Comparison of ENCODE assay signal across 8 mouse cellular contexts in the genomic region with DNA sequence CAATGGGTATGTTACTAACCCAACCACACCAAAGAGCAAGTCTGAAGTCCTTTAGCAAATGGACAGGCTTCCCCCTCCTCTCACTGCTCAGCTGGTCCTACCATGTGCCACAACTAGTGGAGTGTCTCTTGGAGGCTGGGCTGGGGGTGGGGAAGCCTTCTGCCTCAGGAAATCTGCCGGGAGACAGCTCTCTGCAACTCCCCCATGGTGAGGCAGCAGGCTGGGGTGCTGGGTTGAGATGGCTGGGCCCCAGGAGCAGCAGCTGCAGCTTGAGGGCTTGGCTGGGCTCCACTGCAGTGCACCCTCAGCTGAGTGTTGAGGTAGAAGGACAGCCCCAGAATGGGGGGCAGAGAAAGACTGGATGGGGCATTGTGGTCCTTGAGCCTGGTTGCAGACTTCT. TPM values are rescaled to one million over a fixed set of nuclear protein-coding genes. Genes with fewer than 3 reads are reported as not detected.
DNase-seq lines count a peak whose midpoint lies in the region; ATAC-seq and TF ChIP-seq lines count a peak whose summit lies in the region.

No protein-coding gene starts in this region.

- H3K4me2 ChIP-seq in hindbrain, embryonic 13.5 days, result peak overlapping the region; percentile 74
- no peak overlapping the region for H3K4me2 ChIP-seq in hindbrain, embryonic 12.5 days (replicated peaks)
- H3K4me2 ChIP-seq in hindbrain, embryonic 16.5 days (ENCODE audit: low read length), result peak overlapping the region; percentile 54
- H3K4me2 ChIP-seq in myocyte (ENCODE audit: low read depth), result peak overlapping the region; percentile 66

- DNase-seq in cerebellum, adult 2 months, result peak; percentile 58 to 65
- DNase-seq in embryo, embryonic 9.5 days (ENCODE audit: extremely low spot score), result no peak
- no peak for DNase-seq in urinary bladder, postnatal 10 days (ENCODE audit: low spot score)
- DNase-seq in urinary bladder, adult 18-20 months (ENCODE audit: low spot score in 2 of 2), result no peak

- no peak overlapping the region for H3K27ac ChIP-seq in hindbrain, embryonic 13.5 days
- H3K27ac ChIP-seq in hindbrain, embryonic 12.5 days, result no peak overlapping the region
- H3K27ac ChIP-seq in cerebellum, adult 2 months (ENCODE audit: insufficient read depth, low read length), result peak overlapping the region; percentile 94
- H3K27ac ChIP-seq in hindbrain, embryonic 16.5 days (ENCODE audit: low read depth, low read length), result no peak overlapping the region

- TF ChIP-seq POLR2A in cerebellum, adult 2 months (IDR thresholded peaks at IDR 0.05; ENCODE audit: borderline replicate concordance, insufficient read depth, low read length), result peak; percentile 23; the same call in 1 of the 2 replicates
- no peak for TF ChIP-seq POLR2A in myocyte (IDR thresholded peaks at IDR 0.05; ENCODE audit: insufficient read length, low read depth)

- no peaks in the 10 kb centered on the region for H3K36me3 ChIP-seq in hindbrain, embryonic 13.5 days
- no peaks in the 10 kb centered on the region for H3K36me3 ChIP-seq in hindbrain, embryonic 12.5 days
- H3K36me3 ChIP-seq in hindbrain, embryonic 16.5 days (ENCODE audit: control insufficient read depth, insufficient read depth, low read length), result no peaks in the 10 kb centered on the region
- no peaks in the 10 kb centered on the region for H3K36me3 ChIP-seq in myocyte (ENCODE audit: control insufficient read depth, insufficient read depth)

- no peak for ATAC-seq in hindbrain, embryonic 13.5 days (ENCODE audit: low FRiP score)
- ATAC-seq in hindbrain, embryonic 12.5 days (ENCODE audit: low FRiP score), result no peak
- no peak for ATAC-seq in hindbrain, embryonic 16.5 days

- H3K79me2 ChIP-seq in myocyte (ENCODE audit: control insufficient read depth, insufficient read depth), result no peaks in the 10 kb centered on the region

- H3K4me3 ChIP-seq in hindbrain, embryonic 13.5 days, result peak overlapping the region; percentile 60
- no peak overlapping the region for H3K4me3 ChIP-seq in hindbrain, embryonic 12.5 days
- H3K4me3 ChIP-seq in cerebellum, adult 2 months (replicated peaks; ENCODE audit: insufficient read depth, low read depth, low read length), result peak overlapping the region; percentile 88
- peak overlapping the region; percentile 66 for H3K4me3 ChIP-seq in hindbrain, embryonic 16.5 days (ENCODE audit: low read length)
- H3K4me3 ChIP-seq in myocyte, result peak overlapping the region; percentile 29

- no peak for TF ChIP-seq CTCF in cerebellum, adult 2 months (IDR thresholded peaks at IDR 0.05; ENCODE audit: borderline replicate concordance, insufficient read depth, low read depth, low read length)

- 9% methylated on average over 1 of the region's 1 CpGs for WGBS in hindbrain, embryonic 13.5 days
- WGBS in hindbrain, embryonic 12.5 days, result 47% methylated on average over 1 of the region's 1 CpGs
- 0% methylated on average over 1 of the region's 1 CpGs for WGBS in cerebellum, adult 2 months
- 10% methylated on average over 1 of the region's 1 CpGs for WGBS in hindbrain, embryonic 16.5 days

- peak overlapping the region; percentile 35; the same call in 1 of the 2 replicates for H3K9ac ChIP-seq in hindbrain, embryonic 13.5 days
- no peak overlapping the region for H3K9ac ChIP-seq in hindbrain, embryonic 12.5 days
- 0 out of 2 replicates have a peak overlapping the region, but pooled peaks have one; percentile 27 for H3K9ac ChIP-seq in hindbrain, embryonic 16.5 days (ENCODE audit: low read depth, low read length)

- no peaks in the 10 kb centered on the region for H3K9me3 ChIP-seq in hindbrain, embryonic 13.5 days
- no peaks in the 10 kb centered on the region for H3K9me3 ChIP-seq in hindbrain, embryonic 12.5 days (replicated peaks)
- H3K9me3 ChIP-seq in hindbrain, embryonic 16.5 days (ENCODE audit: control insufficient read depth, low read length), result no peaks in the 10 kb centered on the region

- peaks cover 21% of the 10 kb centered on the region for H3K4me1 ChIP-seq in hindbrain, embryonic 13.5 days (replicated peaks)
- 0 out of 2 replicates have a peak, but pooled peaks cover 2% of the 10 kb centered on the region for H3K4me1 ChIP-seq in hindbrain, embryonic 12.5 days
- H3K4me1 ChIP-seq in cerebellum, adult 2 months (ENCODE audit: control insufficient read depth, insufficient read depth, low read length), result no peaks in the 10 kb centered on the region; the same call in 1 of the 2 replicates
- H3K4me1 ChIP-seq in hindbrain, embryonic 16.5 days (ENCODE audit: control insufficient read depth, insufficient read depth, low read depth, low read length), result peaks cover 14% of the 10 kb centered on the region; the same call in 1 of the 2 replicates

- no peak overlapping the region for H3ac ChIP-seq in myocyte (ENCODE audit: control insufficient read depth, insufficient read length)

- H3K27me3 ChIP-seq in hindbrain, embryonic 13.5 days, result peaks cover 91% of the 10 kb centered on the region
- peaks cover 89% of the 10 kb centered on the region for H3K27me3 ChIP-seq in hindbrain, embryonic 12.5 days
- H3K27me3 ChIP-seq in cerebellum, adult 2 months (ENCODE audit: control insufficient read depth, insufficient read depth, low read length), result no peaks in the 10 kb centered on the region
- H3K27me3 ChIP-seq in hindbrain, embryonic 16.5 days (replicated peaks; ENCODE audit: control insufficient read depth, insufficient read depth, low read length), result peaks cover 28% of the 10 kb centered on the region
- no peaks in the 10 kb centered on the region for H3K27me3 ChIP-seq in myocyte (ENCODE audit: control insufficient read depth, insufficient read depth, insufficient read length)

TF ChIP-seq in myocyte, 11 proteins besides CTCF, POLR2A, EP300 and RAD21:
- TF ChIP-seq MAX (IDR thresholded peaks at IDR 0.05; ENCODE audit: low read depth), result no peak
- TF ChIP-seq MYOD1 (IDR thresholded peaks at IDR 0.05; ENCODE audit: control insufficient read depth in 1 of 3, insufficient read length in 2 of 3, low read depth in 2 of 3), result peak in 2 of 3 experiments; percentile 36 to 70
- no peak for TF ChIP-seq TCF12 (IDR thresholded peaks at IDR 0.05; ENCODE audit: insufficient read depth, poor library complexity, severe bottlenecking)
- no peak for TF ChIP-seq REST (IDR thresholded peaks at IDR 0.05; ENCODE audit: insufficient read depth, insufficient read length)
- TF ChIP-seq POLR2AphosphoS2 (IDR thresholded peaks at IDR 0.05; ENCODE audit: insufficient read length, low read depth), result no peak
- TF ChIP-seq USF1 (IDR thresholded peaks at IDR 0.05; ENCODE audit: low read depth), result no peak
- peak in 2 of 3 experiments; percentile 54 to 73 for TF ChIP-seq MYOG (IDR thresholded peaks at IDR 0.05; ENCODE audit: control insufficient read depth in 1 of 3, insufficient read depth in 1 of 3, insufficient read length in 2 of 3, low read depth in 2 of 3)
- no peak for TF ChIP-seq E2F4 (IDR thresholded peaks at IDR 0.05; ENCODE audit: insufficient read depth)
- no peak for TF ChIP-seq SRF (IDR thresholded peaks at IDR 0.05; ENCODE audit: control insufficient read depth, insufficient read length, low read depth)
- no peak for TF ChIP-seq CEBPB (IDR thresholded peaks at IDR 0.05; ENCODE audit: insufficient read depth, poor library complexity, severe bottlenecking)
TF ChIP-seq in myocyte: peak in this region for 2.

RNA-seq across cellular contexts. Expression of a gene that starts 2.1 kb away (rescaled TPM):
- 4.4 and 5.6 TPM in 2 replicates for polyA plus RNA-seq in hindbrain, embryonic 13.5 days (2015; fragmentation: Nextera tagmentation; extraction: Ambion mirVana)
- polyA plus RNA-seq in hindbrain, embryonic 12.5 days (2016; fragmentation: Nextera tagmentation; extraction: Ambion mirVana), result 2.4 and 3.1 TPM in 2 replicates
- 79.8 and 84.7 TPM in 2 replicates for polyA plus RNA-seq in cerebellum, adult 2 months (2012; rRNA removed)
- 6.8 and 8.6 TPM in 2 replicates for polyA plus RNA-seq in hindbrain, embryonic 16.5 days (2015; fragmentation: Nextera tagmentation; extraction: Ambion mirVana)
- polyA plus RNA-seq in myocyte (2012; fragmentation: generic; extraction: Trizol), result 11.2 TPM

Comparison
In these comparisons a context has a peak if more than half of its experiments do, and no peak if none do; other contexts are left out.
1. DNase-seq: peak in cerebellum, adult 2 months (2 of 2); none in embryo, embryonic 9.5 days (single experiment), urinary bladder, postnatal 10 days (single experiment) and urinary bladder, adult 18-20 months (0 of 2).